Comparison of ENCODE assay signal across 20 mouse cellular contexts in the genomic region with DNA sequence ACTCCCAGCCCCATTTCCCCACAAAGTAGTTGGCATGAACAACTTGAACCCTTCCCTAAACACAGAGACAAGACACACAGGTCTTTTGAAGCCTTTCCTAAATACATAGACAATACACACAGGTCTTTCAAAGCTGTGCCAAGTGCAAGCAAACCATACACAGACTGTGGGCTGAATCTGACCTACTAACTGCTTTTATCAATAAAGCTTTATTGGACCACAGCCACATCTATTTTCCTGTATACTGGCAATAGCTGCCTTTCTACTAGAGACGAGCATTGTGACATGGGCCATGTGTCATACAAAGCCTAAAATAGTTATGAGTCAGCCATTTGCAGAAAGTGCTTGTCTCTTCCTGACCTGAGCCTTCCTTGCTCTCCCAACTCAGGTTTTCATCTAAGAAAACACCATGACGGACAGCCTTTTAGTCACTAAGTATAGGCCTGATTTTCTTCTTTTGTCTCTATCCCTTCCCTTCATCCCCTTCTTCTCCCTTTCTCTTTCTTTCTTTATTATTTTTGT. TPM values are rescaled to one million over a fixed set of nuclear protein-coding genes. Genes with fewer than 3 reads are reported as not detected.
A peak's percentile ranks its signal among the peaks of the same experiment; 100 is the strongest.
DNase-seq lines count a peak whose midpoint lies in the region; ATAC-seq lines count a peak whose summit lies in the region.
"Had no signal": no experiment of that assay in that cellular context is flagged by ENCODE, and none has a peak within 500 bp of the region (broad histone marks: within the 10 kb centered on the region; RNA-seq: fewer than 3 reads in every experiment).

No protein-coding gene starts in this region.

- H3K9ac ChIP-seq in forebrain, embryonic 14.5 days (ENCODE audit: low read length): no peak overlapping the region
- no peak overlapping the region for H3K9ac ChIP-seq in forebrain, embryonic 12.5 days
- H3K9ac ChIP-seq in kidney, embryonic 16.5 days (replicated peaks; ENCODE audit: low read length): no peak overlapping the region
- H3K9ac ChIP-seq: embryonic facial prominence, embryonic 15.5 days; forebrain, postnatal 0 days; heart, embryonic 13.5 days; hindbrain, embryonic 12.5 days had no signal

- peaks cover 5% of the 10 kb centered on the region; the same call in 1 of the 2 replicates for H3K4me1 ChIP-seq in forebrain, embryonic 14.5 days (ENCODE audit: control insufficient read depth, insufficient read depth, low read length)
- peaks cover 8% of the 10 kb centered on the region for H3K4me1 ChIP-seq in forebrain, embryonic 12.5 days
- peaks cover 48% of the 10 kb centered on the region for H3K4me1 ChIP-seq in kidney, embryonic 16.5 days (ENCODE audit: insufficient read depth, low read length)
- H3K4me1 ChIP-seq: embryonic facial prominence, embryonic 15.5 days had no signal

- no peak overlapping the region for H3K27ac ChIP-seq in forebrain, embryonic 14.5 days (ENCODE audit: low read depth, low read length)
- no peak overlapping the region for H3K27ac ChIP-seq in forebrain, embryonic 12.5 days
- H3K27ac ChIP-seq in kidney, embryonic 16.5 days (ENCODE audit: low read length): peak overlapping the region; percentile 2; the same call in 1 of the 2 replicates
- H3K27ac ChIP-seq: embryonic facial prominence, embryonic 15.5 days; heart, embryonic 13.5 days; hindbrain, embryonic 12.5 days had no signal

- H3K4me2 ChIP-seq in forebrain, embryonic 14.5 days (ENCODE audit: low read length): no peak overlapping the region
- no peak overlapping the region for H3K4me2 ChIP-seq in forebrain, embryonic 12.5 days
- H3K4me2 ChIP-seq in kidney, embryonic 16.5 days (replicated peaks; ENCODE audit: low read depth, low read length): no peak overlapping the region
- H3K4me2 ChIP-seq: embryonic facial prominence, embryonic 15.5 days; heart, embryonic 13.5 days; hindbrain, embryonic 12.5 days had no signal

- no peak overlapping the region for H3K4me3 ChIP-seq in forebrain, embryonic 14.5 days (ENCODE audit: low read depth, low read length)
- no peak overlapping the region for H3K4me3 ChIP-seq in forebrain, embryonic 12.5 days (replicated peaks)
- H3K4me3 ChIP-seq in kidney, embryonic 16.5 days (ENCODE audit: low read length): no peak overlapping the region
- H3K4me3 ChIP-seq: embryonic facial prominence, embryonic 15.5 days; heart, embryonic 13.5 days; hindbrain, embryonic 12.5 days had no signal

- H3K9me3 ChIP-seq in forebrain, embryonic 14.5 days (replicated peaks; ENCODE audit: control insufficient read depth, low read length): no peaks in the 10 kb centered on the region
- H3K9me3 ChIP-seq in forebrain, embryonic 12.5 days: no peaks in the 10 kb centered on the region
- H3K9me3 ChIP-seq in kidney, embryonic 16.5 days (ENCODE audit: low read length): no peaks in the 10 kb centered on the region
- H3K9me3 ChIP-seq: embryonic facial prominence, embryonic 15.5 days; heart, embryonic 13.5 days; hindbrain, embryonic 12.5 days had no signal

- peak; percentile 7 for DNase-seq in forebrain, embryonic 14.5 days (ENCODE audit: low spot score)
- DNase-seq in kidney, postnatal 10 days: no peak
- DNase-seq in 3T3-L1 (ENCODE audit: low read depth, low spot score) (peak; percentile 64), adipocyte (ENCODE audit: low spot score) (peak; percentile 24)
- DNase-seq in cerebellum, adult 8-10 months: no peak
- DNase-seq in kidney, adult 11 months: no peak
- DNase-seq: adrenal gland, postnatal 36 days; cerebellum, adult 2 months; cerebellum, postnatal 14 days; embryo, embryonic 11 days; forebrain, postnatal 0 days; gastrocnemius, postnatal 14 days; heart, postnatal 36 days had no signal

- H3K27me3 ChIP-seq in forebrain, embryonic 14.5 days (replicated peaks; ENCODE audit: control insufficient read depth, insufficient read depth, low read length): no peaks in the 10 kb centered on the region
- H3K27me3 ChIP-seq in forebrain, embryonic 12.5 days: no peaks in the 10 kb centered on the region
- H3K27me3 ChIP-seq in kidney, embryonic 16.5 days (ENCODE audit: insufficient read depth, low read length): no peaks in the 10 kb centered on the region
- H3K27me3 ChIP-seq: embryonic facial prominence, embryonic 15.5 days; heart, embryonic 13.5 days; hindbrain, embryonic 12.5 days had no signal

- 62% methylated on average over 2 of the region's 2 CpGs for WGBS in forebrain, embryonic 14.5 days
- 77% methylated on average over 2 of the region's 2 CpGs for WGBS in forebrain, embryonic 12.5 days
- WGBS in kidney, embryonic 16.5 days: 76% methylated on average over 2 of the region's 2 CpGs

- no peaks in the 10 kb centered on the region for H3K36me3 ChIP-seq in forebrain, embryonic 14.5 days (ENCODE audit: control insufficient read depth, insufficient read depth, low read length)
- no peaks in the 10 kb centered on the region for H3K36me3 ChIP-seq in forebrain, embryonic 12.5 days (replicated peaks)
- H3K36me3 ChIP-seq in kidney, embryonic 16.5 days (ENCODE audit: insufficient read depth, low read length): no peaks in the 10 kb centered on the region
- H3K36me3 ChIP-seq: embryonic facial prominence, embryonic 15.5 days; heart, embryonic 13.5 days; hindbrain, embryonic 12.5 days had no signal

- ATAC-seq in forebrain, embryonic 14.5 days: no peak
- no peak for ATAC-seq in forebrain, embryonic 12.5 days (ENCODE audit: low FRiP score)
- ATAC-seq in kidney, embryonic 16.5 days (ENCODE audit: low FRiP score, low TSS enrichment): no peak
- ATAC-seq: forebrain, postnatal 0 days; hindbrain, embryonic 16.5 days; inflammation-experienced regulatory T-cells, adult 6 months had no signal

RNA-seq across cellular contexts. Expression of gene Prr5l, which starts 56.6 kb away (rescaled TPM):
- 5.1 and 5.4 TPM in 2 replicates for polyA plus RNA-seq in forebrain, embryonic 14.5 days (2014; fragmentation: Nextera tagmentation; extraction: Ambion mirVana)
- polyA plus RNA-seq in forebrain, embryonic 12.5 days (2016; fragmentation: Nextera tagmentation; extraction: Ambion mirVana): 14.1 and 15.5 TPM in 2 replicates
- 70.8 and 71.6 TPM in 2 replicates for polyA plus RNA-seq in kidney, embryonic 16.5 days (2015; fragmentation: Nextera tagmentation; extraction: Ambion mirVana)

RNA-seq across cellular contexts. Expression of gene Commd9, which starts 59.8 kb away (rescaled TPM):
- polyA plus RNA-seq in forebrain, embryonic 14.5 days (2014; fragmentation: Nextera tagmentation; extraction: Ambion mirVana): 111 and 118 TPM in 2 replicates
- polyA plus RNA-seq in forebrain, embryonic 12.5 days (2016; fragmentation: Nextera tagmentation; extraction: Ambion mirVana): 78.1 and 78.2 TPM in 2 replicates
- polyA plus RNA-seq in kidney, embryonic 16.5 days (2015; fragmentation: Nextera tagmentation; extraction: Ambion mirVana): 65.3 and 72.6 TPM in 2 replicates

Comparison
In these comparisons a context has a peak if more than half of its experiments do, and no peak if none do; other contexts are left out.
1. DNase-seq: peak in forebrain, embryonic 14.5 days (single experiment), 3T3-L1 (single experiment) and adipocyte (single experiment); none in kidney, postnatal 10 days (single experiment), cerebellum, adult 8-10 months (single experiment) and kidney, adult 11 months (single experiment).